Mouse (Mus musculus) left cerebral cortex, adult 2 months (tissue): ENCODE measurements around the gene Ints6l. TPM values are rescaled to one million over a fixed set of nuclear protein-coding genes. Genes with fewer than 3 reads are reported as not detected.

Source experiments
- DNase-seq, 2 experiments: peaks; one replicate each; pipeline ENCODE4 v3.0.0; 2021 to 2022; ENCODE audit warnings: low spot score in 2 of 2, mixed read lengths in 1 of 2; ENCODE audit errors: extremely low spot score in 1 of 2
- H3K27ac ChIP-seq: fragments of 200-600 bp; 2 replicates; pipeline ENCODE4 v1.8.1; 2022
- H3K4me3 ChIP-seq: fragments of 200-600 bp; 2 replicates; pipeline ENCODE4 v1.8.1; 2022
- CTCF ChIP-seq: fragments of 200-600 bp; IDR thresholded peaks from 2 replicates; pipeline ENCODE4 v1.8.1; 2022; ENCODE audit warnings: antibody characterized with exemption, mild to moderate bottlenecking, moderate library complexity
- intact Hi-C: fragments of 180-260 bp; cut with DNase I; formaldehyde crosslinking; loops from one replicate; pipeline ENCODE4 v1.15.1; 2025
- total RNA-seq, 2 experiments: library from RNA; stranded (reverse); gene quantifications; 2 replicates each; pipeline ENCODE4 v1.2.3; 2021

The Ints6l gene
- total RNA-seq, 2 experiments from 2014 or later = 35.1 to 40.5 TPM

DNA sequence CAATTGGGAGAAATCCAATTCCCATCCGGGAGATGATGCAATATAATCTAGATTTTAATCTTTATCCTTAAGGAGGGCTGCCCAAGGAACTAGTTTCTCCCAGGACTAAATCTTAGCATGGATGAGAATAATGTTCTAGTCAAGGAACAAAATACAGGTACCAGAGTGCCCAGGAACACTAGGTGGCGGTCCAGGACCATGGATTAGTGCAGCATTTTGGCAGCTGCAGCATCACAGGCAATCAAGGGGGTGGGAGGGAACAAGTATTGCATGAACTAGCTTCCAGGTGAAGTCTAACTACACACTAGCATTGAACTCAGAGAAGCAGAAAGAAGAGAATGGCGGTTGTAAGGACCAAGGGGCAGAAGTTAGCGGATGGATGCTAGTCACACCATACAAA lies 82.5 kb downstream of the Ints6l start:
- peak; percentile 18 to 24 for DNase-seq
- Histone ChIP-seq H3K27ac (no peak overlapping the region), H3K4me3 (no peak overlapping the region)
- TF ChIP-seq CTCF = peak; percentile 47
- intact Hi-C loops = loop anchor here (10.0 kb wide), 2 partner anchors 298 to 578 kb away; no protein-coding TSS in a partner anchor

GRCm38 (mm10) chrX:56549506-56549905 lies 94.8 kb downstream of the Ints6l start, which contains the start of gene Gm648:
Gene Gm648, minus strand, starts transcription at chrX:56549606.
- no peak within 1 kb of the TSS for H3K27ac ChIP-seq

DNA sequence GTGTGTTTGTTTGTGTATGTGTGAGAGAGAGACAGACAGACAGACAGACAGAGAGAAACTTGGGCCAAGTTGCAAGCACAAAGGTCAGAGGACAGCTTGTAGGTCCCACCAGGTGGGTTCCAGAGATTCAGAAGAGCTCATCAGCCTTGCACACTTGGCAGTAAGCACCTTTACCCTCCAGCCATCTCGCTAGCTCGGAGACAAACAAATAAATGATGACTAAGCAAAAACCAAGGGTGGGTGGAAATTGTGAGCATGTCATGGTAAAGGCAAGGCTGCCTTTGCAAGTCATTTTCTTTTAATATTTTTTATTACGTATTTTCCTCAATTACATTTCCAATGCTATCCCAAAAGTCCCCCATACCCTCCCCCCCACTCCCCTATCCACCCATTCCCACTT lies 98.9 kb downstream of the Ints6l start:
- Histone ChIP-seq H3K27ac (no peak overlapping the region), H3K4me3 (no peak overlapping the region)
- no peak for TF ChIP-seq CTCF
- intact Hi-C loops = loop anchor here (10.0 kb wide), 1 partner anchor 61 kb away; no protein-coding TSS in a partner anchor
- no peak for DNase-seq

More at GRCm38 (mm10) chrX:56549506-56549905, 94.8 kb downstream of the Ints6l start, which contains the start of gene Gm648:
- no peak for DNase-seq
- intact Hi-C loops = no loop called here
- TF ChIP-seq CTCF = no peak
- no peak within 1 kb of the TSS for H3K4me3 ChIP-seq

Other genes with a start within 250 kb of the Ints6l start
- gene Gm773, start 242.0 kb upstream of the Ints6l start, total RNA-seq = not detected
- gene Zfp449, start 108.5 kb upstream of the Ints6l start, total RNA-seq = 1 to 10 TPM; 3.9 to 4.0 TPM
- gene Smim10l2a, start 80.3 kb upstream of the Ints6l start, total RNA-seq = 10 to 100 TPM; 15.6 to 23.0 TPM
- gene Gm2174, start 6.9 kb upstream of the Ints6l start, total RNA-seq = not detected
- not detected for gene Gm10477, start 69.9 kb downstream of the Ints6l start, total RNA-seq
- gene Gm648, start 94.7 kb downstream of the Ints6l start, total RNA-seq = not detected
- gene Mmgt1, start 143.2 kb downstream of the Ints6l start, total RNA-seq = 10 to 100 TPM; 25.7 TPM
- gene Slc9a6, start 154.9 kb downstream of the Ints6l start, total RNA-seq = 100 to 1,000 TPM; 103 to 117 TPM